Mouse (Mus musculus) layer of hippocampus, adult 11-12 months (tissue): ENCODE results near the gene Urb2.
"Not testable (repeated sequence)": the region's sequence is repeated elsewhere in the genome, so short reads cannot be mapped to it uniquely, and the experiment has no call there.

Experiments
- DNase-seq: peaks from one replicate; pipeline ENCODE4 v3.0.0; 2022; ENCODE audit warnings: low spot score

Gene Urb2

DNA sequence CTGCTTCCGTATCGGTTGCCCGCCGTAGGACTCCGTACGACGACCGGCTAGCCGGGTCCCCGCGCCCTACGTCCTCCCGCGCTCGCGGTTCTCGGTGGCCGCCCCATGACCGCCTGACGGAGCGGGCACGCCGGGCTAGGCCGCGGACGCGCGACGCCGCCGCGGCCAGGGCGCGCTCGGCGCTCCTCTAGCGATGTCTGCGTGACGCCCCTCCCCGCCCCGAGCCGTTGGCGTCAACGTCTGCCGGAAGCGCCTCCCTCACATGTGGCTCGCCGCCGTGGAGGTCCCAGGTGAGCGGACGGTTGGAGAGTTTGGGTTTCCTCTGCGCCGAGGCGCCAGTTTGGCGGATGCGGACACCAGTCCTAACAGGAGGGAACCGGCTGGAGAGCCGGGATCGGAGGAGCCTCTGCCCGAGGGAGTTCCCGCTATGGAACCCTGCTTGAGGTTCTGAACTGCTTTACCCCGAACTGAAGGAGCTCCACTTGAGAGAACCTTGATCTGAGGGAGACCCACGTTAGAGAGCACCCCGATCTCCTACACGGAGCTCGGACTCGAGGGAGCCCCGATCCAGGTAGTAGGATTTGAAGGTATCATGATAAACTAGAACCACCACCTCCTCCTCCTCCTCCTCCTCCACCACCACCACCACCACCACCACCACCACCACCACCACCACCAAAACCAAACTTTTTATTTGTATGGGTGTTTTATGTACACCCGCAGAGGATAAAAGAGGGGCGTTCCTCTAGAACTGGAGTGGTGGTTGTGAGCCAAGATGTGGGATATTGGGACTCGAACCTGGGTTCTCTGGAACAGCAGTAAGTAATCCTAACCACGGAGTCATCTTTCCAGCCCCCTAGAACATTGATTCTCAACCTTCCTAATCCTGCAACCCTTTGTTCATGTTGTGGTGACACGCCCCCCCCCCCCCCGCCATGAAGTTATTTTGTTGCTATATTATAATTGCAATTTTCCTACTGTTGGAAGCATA is at the start of gene Urb2, which contains the start of gene Taf5l:
Gene Urb2, plus strand, starts transcription at position 272 of the 991 bp plus-strand sequence.
Gene Taf5l, minus strand, starts transcription at position 161 of the 991 bp plus-strand sequence.
- DNase-seq, result peak; percentile 91

DNA sequence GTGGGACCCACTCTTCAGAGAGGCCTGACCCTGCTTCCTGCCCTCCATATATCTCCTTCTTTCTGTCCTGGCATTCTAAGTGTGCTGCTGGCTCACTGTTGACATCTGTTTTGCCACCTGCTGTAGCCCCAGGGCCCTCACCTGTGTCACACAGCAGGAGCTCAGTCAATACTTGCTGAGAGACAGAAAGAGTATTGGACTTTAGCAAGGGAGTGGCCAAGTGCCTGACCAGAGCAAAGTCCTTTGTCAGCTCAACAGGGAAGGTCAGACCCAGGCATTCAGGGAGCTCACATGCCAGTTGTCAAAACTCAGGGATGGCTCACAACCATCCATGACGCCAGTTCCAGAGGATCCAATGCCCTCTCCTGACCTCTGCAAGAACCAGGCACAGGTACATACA is 47.8 kb upstream of the Urb2 start:
- DNase-seq, result no peak

DNA sequence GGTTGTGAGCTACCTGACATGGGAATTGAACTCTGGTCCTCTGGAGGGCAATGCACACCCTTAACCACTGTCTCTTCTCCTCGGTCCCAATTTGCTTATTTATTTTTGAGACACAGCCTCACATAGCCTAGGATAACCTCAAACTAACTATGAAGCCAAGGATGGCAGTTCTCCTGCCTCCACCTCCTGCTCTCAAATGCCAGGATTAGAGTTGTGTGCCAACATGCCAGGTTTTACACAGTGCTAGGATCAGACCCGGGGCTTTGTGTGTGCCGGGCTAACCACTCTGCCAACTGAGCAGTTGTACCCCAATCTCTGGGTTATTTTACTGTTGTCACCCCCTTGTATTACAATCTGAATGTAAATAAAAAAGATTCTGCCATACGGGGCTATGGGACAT is 43.8 kb upstream of the Urb2 start:
- DNase-seq, result no peak

DNA sequence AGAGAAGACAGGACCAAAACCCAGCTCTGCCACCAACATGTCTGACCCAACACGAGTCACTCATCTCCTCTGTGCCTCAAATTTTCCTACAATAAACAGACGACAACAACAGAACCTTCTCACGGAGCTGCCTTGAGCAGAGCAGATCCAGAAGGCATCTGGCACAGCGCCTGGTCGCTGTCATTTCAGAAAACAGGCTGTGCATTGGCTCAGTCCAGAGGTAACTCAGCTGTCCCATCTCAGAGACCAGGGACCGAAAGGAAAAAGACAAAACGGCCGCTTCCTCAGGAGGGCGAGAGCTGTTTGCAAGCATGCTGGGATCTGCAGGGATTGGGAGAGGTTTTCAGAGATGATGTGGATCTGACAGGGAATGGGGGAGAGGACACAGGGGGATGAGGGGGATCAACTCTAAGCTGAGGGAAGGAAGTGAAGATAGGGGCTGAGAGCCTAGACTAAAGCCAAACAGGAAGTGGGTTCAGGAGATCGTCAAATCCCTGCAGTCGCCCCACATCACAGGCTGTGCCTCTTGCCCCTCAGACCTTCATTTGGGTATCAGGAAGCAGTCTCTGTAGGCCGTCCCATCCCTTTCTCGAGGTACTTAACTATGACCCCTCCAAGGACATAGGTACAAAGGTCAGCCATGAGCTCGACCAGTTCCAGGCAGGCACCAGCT is 43.0 kb upstream of the Urb2 start:
- DNase-seq, result peak; percentile 32

DNA sequence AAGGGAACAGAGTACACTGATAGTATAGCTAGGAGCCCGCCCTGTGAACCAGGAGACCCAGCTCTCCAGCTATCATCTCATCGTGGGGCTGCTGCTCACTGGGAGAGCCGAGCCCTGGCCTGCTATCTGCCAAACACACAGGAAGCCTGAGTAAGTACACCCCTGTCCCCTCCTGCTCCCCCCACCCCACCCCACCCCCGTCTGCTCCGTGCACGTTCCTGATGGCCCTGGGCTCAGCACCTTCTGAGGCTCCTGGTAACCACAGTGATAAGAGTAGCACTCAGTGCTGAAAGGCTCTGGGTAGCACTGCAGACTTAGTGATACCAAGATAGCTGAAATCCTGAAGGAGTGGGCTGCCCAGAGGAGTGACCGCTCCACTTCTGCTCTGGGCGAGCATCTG is 42.4 kb upstream of the Urb2 start:
- DNase-seq, result no peak

DNA sequence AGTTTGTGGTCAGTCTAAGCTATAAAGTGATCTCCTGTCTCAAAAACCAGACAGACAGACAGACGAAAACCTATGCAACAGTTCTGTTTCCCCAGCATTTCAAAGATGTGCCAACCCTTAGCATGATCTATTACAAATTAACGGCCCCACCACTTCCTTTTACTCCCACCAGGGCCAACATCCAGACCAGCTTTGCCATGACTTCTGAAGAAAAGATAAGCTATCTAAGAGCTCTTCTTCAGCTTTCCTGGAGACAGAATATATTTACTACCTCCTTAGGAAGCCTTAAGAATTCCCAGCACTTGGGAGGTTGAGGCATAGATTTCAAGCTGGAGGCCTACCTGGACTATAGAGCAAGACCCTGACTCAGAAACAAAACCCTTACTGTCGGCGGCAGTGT is 41.1 kb upstream of the Urb2 start:
- DNase-seq, result no peak

DNA sequence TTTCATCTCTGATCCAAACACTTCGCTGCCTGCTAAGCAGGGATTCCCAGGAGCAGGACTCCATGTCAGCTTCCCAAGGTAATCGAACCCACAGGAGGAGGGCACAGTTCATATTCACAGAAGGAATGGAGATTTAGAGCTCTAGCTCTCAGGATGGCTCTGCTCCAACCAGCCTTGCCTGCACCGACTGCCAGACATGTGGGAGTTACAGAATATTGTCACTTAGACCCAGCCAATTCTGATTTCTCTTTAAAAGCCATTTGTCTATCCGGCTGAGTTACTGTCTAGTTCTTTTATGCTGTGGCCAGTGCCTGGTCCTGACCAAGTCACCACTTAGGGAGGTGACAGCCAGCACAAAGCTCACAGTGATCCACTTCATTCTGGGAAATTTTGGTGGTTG is 39.6 kb upstream of the Urb2 start:
- DNase-seq, result peak; percentile 54

DNA sequence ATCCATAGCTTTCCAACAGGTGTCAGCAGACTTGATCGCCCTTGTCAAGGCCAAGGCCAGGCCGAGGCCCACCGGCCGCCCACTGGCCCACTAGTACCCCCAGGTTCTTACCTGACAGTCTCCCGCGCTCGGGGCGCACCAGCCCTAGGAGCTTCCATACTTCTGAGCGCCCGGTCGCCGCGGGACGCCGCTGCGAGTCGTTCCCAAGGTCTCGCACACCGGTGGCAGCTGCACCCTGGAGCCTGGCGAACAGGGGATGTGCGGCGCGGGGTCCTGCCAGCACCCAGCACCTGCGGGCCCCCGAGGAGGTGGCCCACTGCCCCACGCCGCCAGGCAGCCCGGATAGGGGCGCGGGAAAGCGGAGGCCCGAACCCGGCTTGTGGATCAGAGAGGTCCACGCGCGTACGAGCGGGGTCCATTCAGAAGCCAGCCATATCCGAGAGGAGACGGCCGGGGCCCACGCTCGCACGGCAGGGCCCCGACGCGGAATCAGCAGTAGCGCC is 39.0 kb upstream of the Urb2 start:
- DNase-seq, result peak; percentile 19

DNA sequence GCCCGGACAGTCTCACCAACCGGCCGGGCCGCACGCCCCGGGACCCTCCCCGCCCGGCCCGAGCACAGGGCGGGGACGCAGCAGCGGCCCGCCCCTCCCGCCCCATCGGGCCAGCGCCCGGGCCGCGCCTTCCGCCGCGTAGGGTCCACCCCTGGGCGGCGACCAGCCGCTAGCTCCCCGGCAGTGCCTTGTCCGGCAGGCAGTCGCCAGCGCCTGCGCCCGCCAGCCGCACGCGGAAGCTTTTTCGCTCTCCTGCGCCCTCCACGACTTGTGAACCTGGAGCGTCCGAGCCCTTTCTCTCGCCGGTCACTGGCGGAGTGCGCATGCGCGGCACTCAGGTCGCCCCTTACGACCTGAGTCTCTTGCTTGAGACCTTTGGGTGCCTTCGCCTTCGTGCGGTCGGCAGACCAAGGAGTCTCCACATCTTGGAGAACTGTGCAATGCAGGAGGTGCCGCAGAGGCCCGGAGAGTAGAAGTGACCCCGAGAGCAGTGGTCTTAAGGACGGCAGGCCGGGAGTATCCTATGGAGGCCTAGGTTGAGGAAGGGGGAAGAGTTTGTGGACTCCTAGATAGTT is 38.4 kb upstream of the Urb2 start, which contains the start of gene Abcb10:
Gene Abcb10, minus strand, starts transcription at position 297 of the 575 bp plus-strand sequence.
- peak; percentile 81 for DNase-seq

DNA sequence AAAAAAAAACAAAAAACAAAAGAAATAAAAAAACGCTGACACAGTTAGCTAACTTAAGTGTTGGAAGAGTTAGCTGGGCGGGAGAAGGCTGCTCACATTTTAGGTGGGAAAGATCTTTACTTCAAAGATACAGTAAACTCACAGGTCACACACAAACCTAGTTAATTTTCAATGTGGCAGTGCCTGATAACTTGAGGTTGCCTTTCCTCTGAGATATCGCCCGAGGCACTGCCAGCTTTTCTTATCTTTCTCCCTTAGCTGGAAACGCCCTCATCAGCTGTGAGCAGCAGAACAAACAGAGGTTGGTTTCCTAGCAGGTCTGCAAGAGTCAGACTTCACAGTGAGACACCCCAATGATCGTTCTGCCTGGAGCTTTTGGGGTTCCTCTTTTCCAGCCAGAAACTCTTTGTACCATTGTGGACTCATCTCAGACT is 32.7 kb upstream of the Urb2 start:
- no peak for DNase-seq

DNA sequence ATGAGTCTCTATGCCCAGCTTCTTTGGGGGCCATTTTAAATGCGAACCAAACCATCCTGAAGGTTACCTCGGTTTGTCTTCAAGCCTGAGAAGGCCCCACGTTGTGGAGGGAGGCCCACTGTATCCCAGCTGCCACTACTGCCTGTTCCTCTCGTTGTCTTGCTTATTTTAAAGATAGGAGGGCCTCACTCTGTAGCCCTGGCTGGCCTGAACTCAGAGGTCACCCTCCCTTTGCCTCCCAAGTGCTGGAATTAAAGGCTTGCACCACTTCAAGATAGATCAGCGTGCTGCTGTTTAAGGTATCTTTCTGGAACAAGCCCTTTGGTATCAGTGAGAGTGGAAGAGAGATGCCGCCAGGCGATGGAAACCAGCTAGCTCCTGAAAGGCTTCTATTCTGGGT is 32.2 kb upstream of the Urb2 start:
- no peak for DNase-seq

DNA sequence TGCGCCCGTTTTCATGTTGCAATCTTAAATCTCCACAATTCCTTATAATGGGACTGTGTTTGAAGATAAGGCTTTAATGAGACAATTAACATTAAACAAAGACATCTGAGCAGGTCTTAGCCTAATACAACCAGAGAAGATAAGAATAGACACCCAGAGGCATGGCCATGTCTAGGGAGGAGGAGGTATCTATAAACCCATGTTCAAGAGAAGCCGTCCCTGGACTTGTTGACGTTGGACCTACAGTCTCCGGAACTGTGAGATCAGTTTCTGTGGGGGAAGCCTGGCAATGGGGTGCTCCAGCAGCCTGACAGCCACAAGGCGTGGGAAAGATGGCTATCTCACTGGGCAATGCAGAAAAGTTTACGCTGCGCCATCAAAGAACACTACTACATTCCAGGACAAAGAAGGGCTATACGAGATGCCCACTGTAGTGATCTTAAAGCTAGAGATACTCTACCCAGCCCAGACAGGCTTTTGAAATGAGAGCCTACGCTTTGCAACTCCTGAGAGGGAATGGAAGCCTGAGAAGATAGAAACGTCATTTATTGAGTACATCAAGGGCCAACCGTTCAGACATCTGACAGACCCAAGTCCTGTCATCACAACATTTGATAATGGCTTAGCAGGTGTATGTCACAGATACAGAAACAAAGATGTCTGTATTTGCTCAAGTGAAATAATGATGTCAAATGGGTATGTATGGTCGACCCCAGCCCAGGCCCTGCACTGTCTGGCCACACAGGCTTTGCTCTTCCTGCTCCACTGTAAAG is 30.8 kb upstream of the Urb2 start:
- DNase-seq, result no peak

DNA sequence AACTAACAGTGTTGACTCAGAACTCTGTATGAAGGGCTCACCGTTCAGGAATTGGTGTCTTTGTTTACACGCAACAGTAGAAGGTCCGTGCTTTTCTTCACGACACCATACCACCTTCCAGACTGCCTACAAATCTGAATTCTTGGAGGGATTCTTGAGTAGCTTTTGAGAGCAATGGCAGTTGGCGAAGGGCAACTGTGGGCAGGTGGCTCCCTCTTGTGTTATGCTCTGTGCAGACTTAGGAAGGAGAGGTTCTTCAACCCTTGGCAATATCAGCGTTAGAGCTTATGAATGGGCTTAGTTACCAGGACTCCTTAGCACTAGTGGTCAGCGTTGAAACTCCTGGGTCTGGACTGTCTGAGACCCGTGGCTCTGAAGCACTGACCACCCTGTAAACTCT is 28.7 kb upstream of the Urb2 start:
- no peak for DNase-seq

DNA sequence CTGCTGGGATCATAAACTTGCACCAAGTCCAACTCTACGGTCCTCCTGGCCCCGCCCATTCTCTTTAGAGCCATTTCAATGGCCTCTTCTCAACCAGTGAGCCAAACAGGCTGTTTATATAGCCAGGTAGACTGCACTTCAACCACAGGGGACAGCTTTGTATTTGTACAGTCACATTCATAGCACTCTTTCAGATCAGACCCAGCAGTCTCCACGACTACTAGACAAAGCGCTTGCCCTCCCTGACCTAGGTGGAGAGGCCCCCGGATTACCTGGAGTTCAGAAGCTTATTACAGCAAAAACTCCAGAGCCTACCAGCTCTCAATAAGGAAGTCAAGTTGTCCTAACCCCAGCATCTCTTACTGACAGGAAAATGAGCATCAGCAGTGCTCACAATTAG is 27.7 kb upstream of the Urb2 start:
- no peak for DNase-seq

DNA sequence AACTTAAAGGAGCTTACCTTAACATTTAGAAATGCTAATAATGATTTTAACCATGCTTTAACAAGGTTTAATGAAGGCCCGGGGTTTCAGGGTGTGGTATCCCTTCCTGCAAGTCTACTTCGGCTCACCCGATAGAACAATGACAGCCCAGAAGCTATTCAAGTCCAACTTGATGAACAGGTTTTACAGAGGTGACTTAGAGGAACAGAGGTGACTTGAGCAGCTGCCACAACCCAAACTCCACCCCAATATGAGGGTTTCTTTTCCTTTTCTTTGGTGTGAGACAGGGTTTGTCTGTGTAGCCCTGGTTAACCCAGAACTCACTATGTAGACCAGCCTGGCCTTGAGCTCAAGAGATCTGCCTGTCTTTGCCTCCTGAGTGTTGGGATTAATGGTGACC is 27.3 kb upstream of the Urb2 start:
- no peak for DNase-seq

DNA sequence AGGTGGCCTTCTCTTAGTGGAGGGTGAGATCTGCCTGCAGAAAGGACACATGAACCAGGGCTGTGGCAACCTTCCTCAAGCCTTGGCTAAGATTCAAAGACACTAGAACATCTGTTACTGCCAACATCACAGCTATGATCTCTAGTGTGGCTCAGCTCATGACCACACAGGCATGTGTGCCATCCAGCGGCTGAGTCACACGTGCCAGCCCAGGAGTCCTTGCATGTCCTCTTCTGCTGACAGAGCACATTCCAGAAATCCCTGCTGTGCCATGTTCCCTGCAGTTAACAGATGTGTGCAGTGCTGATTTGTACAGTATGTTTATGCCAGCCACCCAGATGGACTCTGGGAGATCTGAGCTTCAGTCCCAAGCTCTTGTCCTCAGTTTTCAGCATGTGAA is 21.7 kb upstream of the Urb2 start:
- no peak for DNase-seq

DNA sequence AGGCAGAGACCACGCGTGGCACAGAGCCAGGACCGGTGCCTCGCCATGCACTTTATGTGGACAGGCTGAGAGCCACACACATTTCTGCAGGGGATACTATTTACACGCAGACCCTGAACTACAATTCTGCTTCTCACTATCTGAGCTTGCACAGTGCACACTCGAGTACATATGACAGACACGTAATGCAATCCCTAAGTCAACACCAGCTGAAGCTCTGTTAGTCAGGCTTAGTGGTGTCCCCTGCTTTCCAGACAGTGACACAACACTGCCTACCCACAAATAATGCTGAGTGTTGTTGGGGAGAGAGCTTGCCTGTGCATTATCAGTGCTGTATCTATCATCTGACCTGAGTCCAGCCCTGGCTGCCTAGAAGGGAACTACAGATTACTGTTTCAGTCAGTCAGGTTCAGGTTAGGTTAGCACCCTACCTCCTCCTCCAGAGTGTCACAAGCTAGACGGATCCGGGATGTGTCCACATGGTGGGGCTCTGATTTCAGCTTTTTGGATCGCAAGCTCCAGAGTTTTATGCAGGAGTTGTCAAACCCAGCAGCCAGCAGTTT is 18.7 kb upstream of the Urb2 start:
- no peak for DNase-seq

DNA sequence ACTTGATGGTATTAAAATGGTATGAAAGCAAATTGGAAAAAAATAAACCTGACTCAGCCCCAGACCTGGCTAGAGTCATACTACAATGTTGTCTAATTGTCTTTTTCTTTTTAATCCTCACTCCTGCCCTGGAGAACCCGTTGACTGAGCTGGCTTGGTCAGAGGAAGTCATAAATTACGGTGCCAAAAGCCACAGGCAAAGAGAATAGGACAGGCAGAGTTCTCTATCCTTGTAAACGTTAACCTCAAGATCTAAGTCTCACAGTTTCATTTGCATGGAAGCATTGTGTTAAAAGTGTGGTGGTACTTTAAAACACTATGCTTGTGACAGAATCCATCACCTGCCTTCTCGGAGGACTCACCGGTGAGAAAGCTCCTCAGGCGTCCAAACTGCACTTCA is 13.5 kb upstream of the Urb2 start:
- no peak for DNase-seq

DNA sequence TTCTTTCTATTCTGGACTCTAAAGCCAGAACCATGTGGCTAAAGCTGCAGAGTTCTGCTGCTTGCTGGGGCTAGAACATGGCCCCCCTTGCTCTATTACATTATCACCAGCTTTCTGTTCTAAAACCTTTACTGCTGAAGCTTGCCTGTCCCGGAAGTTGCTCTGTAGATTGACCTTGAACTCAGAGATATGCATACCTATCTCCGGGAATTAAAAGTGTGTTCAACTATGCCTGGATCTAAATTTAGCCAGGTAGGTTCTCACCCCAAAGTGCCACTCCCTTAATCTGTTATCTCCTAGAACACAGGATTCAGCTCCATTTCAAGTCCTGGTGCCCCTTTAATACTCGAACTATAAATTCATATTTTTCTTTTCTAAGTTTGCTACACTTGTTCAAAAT is 9.7 kb upstream of the Urb2 start:
- no peak for DNase-seq

DNA sequence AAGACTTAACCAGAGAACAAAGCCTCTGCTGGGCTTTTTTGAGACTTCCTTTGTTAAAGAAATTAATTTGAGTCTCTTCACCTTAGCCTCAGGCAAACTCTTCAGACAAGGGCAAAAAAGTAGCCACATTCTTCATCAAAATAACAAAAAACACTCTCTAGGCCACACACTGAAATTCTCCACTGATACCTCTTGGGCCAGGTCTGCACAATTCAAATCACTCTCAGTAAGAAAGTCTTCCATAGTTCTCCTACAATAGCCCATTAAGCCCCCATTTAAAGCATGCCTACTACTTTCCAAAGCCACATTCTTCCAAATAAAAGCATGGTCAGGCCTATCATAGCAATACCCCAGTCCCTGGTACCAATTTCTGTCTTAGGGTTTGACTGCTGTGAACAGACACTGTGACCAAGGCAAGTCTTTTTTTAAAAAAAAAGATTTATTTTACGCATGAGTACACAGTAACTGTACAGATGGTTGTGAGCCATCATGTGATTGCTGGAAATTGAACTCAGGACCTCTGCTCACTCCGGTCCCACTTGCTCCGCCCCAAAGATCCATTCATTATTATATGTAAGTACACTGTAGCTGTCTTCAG is 9.2 kb upstream of the Urb2 start:
- no peak for DNase-seq

DNA sequence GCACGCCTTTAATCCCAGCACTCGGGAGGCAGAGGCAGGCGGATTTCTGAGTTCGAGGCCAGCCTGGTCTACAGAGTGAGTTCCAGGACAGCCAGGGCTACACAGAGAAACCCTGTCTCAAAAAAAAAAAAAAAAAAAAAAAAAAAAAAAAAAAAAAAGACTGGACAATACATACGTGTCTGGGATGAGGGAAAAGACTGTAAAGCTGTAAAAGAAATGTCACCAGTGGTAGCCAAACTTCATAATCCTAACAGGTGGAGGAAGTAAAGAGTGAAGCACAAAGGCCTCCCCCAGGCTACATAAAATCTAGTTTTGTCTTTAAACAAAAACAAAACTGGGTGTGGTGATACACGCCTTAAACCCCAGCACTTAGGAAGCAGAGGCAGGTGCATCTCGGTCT is 7.0 kb upstream of the Urb2 start:
- DNase-seq, result not testable (repeated sequence)
